Mouse (Mus musculus) MEL (cell line): ENCODE measurements around the gene Klhl26. TPM values are rescaled to one million over a fixed set of nuclear protein-coding genes. Genes with fewer than 3 reads are reported as not detected.

Source experiments
- DNase-seq: peaks from one replicate; pipeline ENCODE4 v3.0.0; 2011; ENCODE audit warnings: low read depth, low spot score
- H3K27ac ChIP-seq: 2 replicates; pipeline ENCODE4 v1.5.1; 2012; ENCODE audit warnings: low read depth, mild to moderate bottlenecking, control low read depth, low read length, moderate library complexity; ENCODE audit not compliant: control insufficient read depth
- H3K27me3 ChIP-seq, 2 experiments: fragments of 150-350 bp in 1 of 2; sonication (generic) in 1 of 2; 2 replicates each; pipeline ENCODE4 v1.6.1; 2012; ENCODE audit warnings: low read length in 2 of 2, mild to moderate bottlenecking in 2 of 2, improper control_type of control experiment in 1 of 2, moderate library complexity in 1 of 2; ENCODE audit not compliant: insufficient read depth in 2 of 2, control insufficient read depth in 1 of 2
- H3K36me3 ChIP-seq, 2 experiments: 2 replicates each; pipeline ENCODE4 v1.6.1; 2012 to 2014; ENCODE audit warnings: low read length in 2 of 2, improper control_type of control experiment in 1 of 2, inconsistent platforms in 1 of 2, mild to moderate bottlenecking in 1 of 2; ENCODE audit not compliant: insufficient read depth in 2 of 2, control insufficient read depth in 1 of 2
- H3K4me1 ChIP-seq, 2 experiments: fragments of 150-350 bp in 1 of 2; sonication (generic) in 1 of 2; 2 replicates each; pipeline ENCODE4 v1.6.1; 2012; ENCODE audit warnings: low read length in 2 of 2, improper control_type of control experiment in 1 of 2, mild to moderate bottlenecking in 1 of 2; ENCODE audit not compliant: insufficient read depth in 2 of 2, control insufficient read depth in 1 of 2
- H3K4me3 ChIP-seq, 2 experiments: fragments of 150-350 bp in 1 of 2; sonication (generic) in 1 of 2; 2 replicates each; pipeline ENCODE4 v1.5.1; 2012; ENCODE audit warnings: low read depth in 2 of 2, low read length in 2 of 2, mild to moderate bottlenecking in 2 of 2, moderate library complexity in 2 of 2, control low read depth in 1 of 2, improper control_type of control experiment in 1 of 2; ENCODE audit not compliant: control insufficient read depth in 1 of 2, insufficient read depth in 1 of 2
- H3K79me2 ChIP-seq: 2 replicates; pipeline ENCODE4 v1.6.1; 2012; ENCODE audit warnings: mild to moderate bottlenecking, low read length, moderate library complexity; ENCODE audit not compliant: control insufficient read depth, poor library complexity, insufficient read depth
- H3K9ac ChIP-seq: 2 replicates; pipeline ENCODE4 v1.6.1; 2012; ENCODE audit warnings: low read depth, mild to moderate bottlenecking, control low read depth, low read length, moderate library complexity; ENCODE audit not compliant: control insufficient read depth, poor library complexity, severe bottlenecking
- H3K9me3 ChIP-seq: fragments of 150-350 bp; sonication (generic); replicated peaks from 2 replicates; pipeline ENCODE4 v1.6.1; 2012; ENCODE audit warnings: mild to moderate bottlenecking, low read length, improper control_type of control experiment, moderate library complexity; ENCODE audit not compliant: insufficient read depth
- BHLHE40 ChIP-seq: IDR thresholded peaks from 2 replicates; pipeline ENCODE4 v1.6.1; 2012; ENCODE audit warnings: low read depth, mild to moderate bottlenecking, inconsistent platforms, low read length, improper control_type of control experiment, borderline replicate concordance
- CHD1 ChIP-seq: IDR thresholded peaks from 2 replicates; pipeline ENCODE4 v1.6.1; 2012; ENCODE audit warnings: low read depth, mild to moderate bottlenecking, inconsistent platforms, low read length, improper control_type of control experiment
- CHD2 ChIP-seq: IDR thresholded peaks from 2 replicates; pipeline ENCODE4 v1.6.1; 2011; ENCODE audit warnings: low read length, improper control_type of control experiment
- GABPA ChIP-seq: IDR thresholded peaks from 2 replicates; pipeline ENCODE4 v1.6.1; 2012; ENCODE audit warnings: low read depth, mild to moderate bottlenecking, inconsistent platforms, low read length, improper control_type of control experiment, moderate library complexity
- MAFK ChIP-seq: IDR thresholded peaks from 2 replicates; pipeline ENCODE4 v1.6.1; 2011; ENCODE audit warnings: low read depth, mild to moderate bottlenecking, low read length, improper control_type of control experiment, borderline replicate concordance
- MYB ChIP-seq: IDR thresholded peaks from 2 replicates; pipeline ENCODE4 v1.6.1; 2011; ENCODE audit warnings: mild to moderate bottlenecking, low read depth, low read length, improper control_type of control experiment
- MYC ChIP-seq: IDR thresholded peaks from 2 replicates; pipeline ENCODE4 v1.6.1; 2011; ENCODE audit warnings: low read depth, mild to moderate bottlenecking, low read length, improper control_type of control experiment, moderate library complexity
- POLR2A ChIP-seq, 2 experiments: IDR thresholded peaks; 2 replicates each; pipeline ENCODE4 v1.6.1; 2011 to 2012; ENCODE audit warnings: low read length in 2 of 2, mild to moderate bottlenecking in 2 of 2, control low read depth in 1 of 2, improper control_type of control experiment in 1 of 2, low read depth in 1 of 2, moderate library complexity in 1 of 2; ENCODE audit not compliant: control insufficient read depth in 1 of 2, insufficient read depth in 1 of 2, poor library complexity in 1 of 2
- POLR2AphosphoS2 ChIP-seq: IDR thresholded peaks from 2 replicates; pipeline ENCODE4 v1.6.1; 2011; ENCODE audit warnings: low read length, improper control_type of control experiment
- POLR2AphosphoS5 ChIP-seq: IDR thresholded peaks from 2 replicates; pipeline ENCODE4 v1.6.1; 2012; ENCODE audit warnings: low read depth, borderline replicate concordance, mild to moderate bottlenecking, inconsistent platforms, low read length, moderate library complexity, mixed read lengths
- RAD21 ChIP-seq: IDR thresholded peaks from 2 replicates; pipeline ENCODE4 v1.6.1; 2011; ENCODE audit warnings: mild to moderate bottlenecking, low read depth, low read length, improper control_type of control experiment
- RCOR1 ChIP-seq: IDR thresholded peaks from 2 replicates; pipeline ENCODE4 v1.6.1; 2012; ENCODE audit warnings: low read depth, mild to moderate bottlenecking, inconsistent platforms, low read length, improper control_type of control experiment
- USF2 ChIP-seq, 2 experiments: IDR thresholded peaks; 2 replicates each; pipeline ENCODE4 v1.6.1; 2011 to 2012; ENCODE audit warnings: improper control_type of control experiment in 2 of 2, low read length in 2 of 2, borderline replicate concordance in 1 of 2, inconsistent platforms in 1 of 2, low read depth in 1 of 2, mild to moderate bottlenecking in 1 of 2; ENCODE audit not compliant: insufficient read depth in 1 of 2
- polyA plus RNA-seq, 2 experiments: library from polyadenylated mRNA; stranded (reverse) in 1 of 2; unstranded in 1 of 2; fragments of >175 nt in 1 of 2; fragments of >200 nt in 1 of 2; gene quantifications; 2 replicates each; pipeline versions ENCODE4 v1.2.1 to v1.2.4; 2012; ENCODE audit warnings: low replicate concordance in 2 of 2, low read depth in 1 of 2; ENCODE audit not compliant: insufficient read length in 2 of 2, insufficient read depth in 1 of 2, missing spikeins in 1 of 2
- total RNA-seq: library from RNA; depleted of rRNA; stranded (reverse); fragments of 300-350 nt; gene quantifications from 2 replicates; pipeline ENCODE4 v1.2.3, GENCODE M21; 2012

Klhl26 gene
- total and polyA plus RNA-seq, 3 experiments = 8.0 to 11.4 TPM; not detected in 1

DNA sequence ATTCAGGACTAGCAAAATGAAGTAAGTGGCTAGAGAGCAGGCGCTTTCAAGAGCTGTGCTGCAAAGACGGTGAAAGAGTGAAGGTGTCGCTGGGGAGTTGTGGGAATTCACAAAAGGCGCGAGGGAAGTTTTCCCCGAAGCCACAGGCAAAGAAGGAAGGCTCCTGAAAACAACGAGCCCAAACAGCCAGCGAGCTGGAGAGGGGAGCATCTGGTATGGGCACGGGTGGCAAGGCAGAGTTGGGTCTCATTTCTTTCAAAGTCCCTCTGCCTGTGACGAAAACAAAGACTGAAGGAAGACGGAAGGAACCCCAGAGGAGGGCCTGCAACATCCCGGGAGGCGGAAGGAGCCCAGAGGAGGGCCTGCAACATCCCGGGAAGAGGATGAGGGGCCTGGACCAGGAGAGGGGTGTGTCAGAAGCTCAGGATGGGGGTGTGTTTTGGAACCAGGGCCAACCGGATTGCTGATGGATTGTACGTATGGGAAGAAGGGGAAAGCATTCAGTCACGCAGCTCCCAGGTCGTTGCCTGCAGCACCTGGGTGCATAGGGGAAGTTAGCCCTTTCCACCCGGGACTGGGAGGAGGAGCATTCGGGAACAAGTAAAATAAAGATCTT is 14.2 kb upstream of the Klhl26 start:
- no peak for TF ChIP-seq POLR2AphosphoS5
- TF ChIP-seq, all 39 proteins: peak for 0
- H3K79me2 ChIP-seq = no peaks in the 10 kb centered on the region
- H3K4me1 ChIP-seq = no peaks in the 10 kb centered on the region
- no peaks in the 10 kb centered on the region for H3K9me3 ChIP-seq
- no peak overlapping the region for H3K4me3 ChIP-seq
- DNase-seq = no peak
- H3K27me3 ChIP-seq = no peaks in the 10 kb centered on the region
- no peak overlapping the region for H3K9ac ChIP-seq
- H3K36me3 ChIP-seq = no peaks in the 10 kb centered on the region
- H3K27ac ChIP-seq = no peak overlapping the region

DNA sequence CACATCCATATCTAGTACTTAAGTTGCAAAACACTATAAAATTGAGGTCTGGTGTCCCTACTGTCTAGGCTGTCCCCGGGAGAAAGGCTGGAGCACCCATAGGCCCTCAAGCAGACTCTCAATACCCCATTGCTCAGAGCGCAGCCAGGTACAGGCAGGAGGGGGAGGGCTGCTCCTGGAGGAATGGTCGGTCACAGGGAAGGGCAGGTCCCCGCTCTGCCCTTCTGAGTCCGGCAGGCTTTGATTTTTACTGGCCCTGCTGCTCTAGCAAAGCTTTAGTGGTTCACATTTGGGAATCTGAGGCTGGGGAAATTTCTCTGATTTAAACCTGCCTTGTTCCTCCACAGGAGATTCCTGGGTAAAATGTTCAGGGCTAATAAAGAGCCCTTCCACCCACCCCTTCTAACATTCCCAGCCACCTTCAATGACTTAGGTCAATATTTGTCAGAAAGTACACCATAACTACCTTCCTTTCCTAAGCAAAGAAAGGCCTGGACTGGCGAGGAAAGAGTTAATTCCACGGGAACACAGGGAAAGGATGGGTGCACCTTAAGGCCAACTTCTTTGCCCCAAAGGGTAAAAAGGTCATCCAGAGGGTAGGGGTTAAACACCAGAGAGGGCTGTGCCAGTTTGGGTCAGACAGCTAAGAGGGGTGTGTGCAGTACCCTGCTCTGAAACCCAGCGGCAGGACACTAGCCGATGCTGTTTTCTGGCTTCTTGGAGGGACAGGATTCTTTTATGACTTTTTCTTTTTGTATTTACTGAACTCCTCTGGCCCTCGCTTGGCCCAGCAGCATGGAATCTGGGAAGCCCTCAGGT is 13.5 kb upstream of the Klhl26 start:
- H3K27ac ChIP-seq = no peak overlapping the region
- no peaks in the 10 kb centered on the region; a peak in 1 of 4 replicates for H3K27me3 ChIP-seq
- H3K4me1 ChIP-seq = no peaks in the 10 kb centered on the region
- no peak overlapping the region for H3K4me3 ChIP-seq
- TF ChIP-seq CHD1 (no peak), POLR2AphosphoS2 (no peak), MYC (no peak), RCOR1 (no peak), MYB (no peak), GABPA (no peak), MAFK (no peak), USF2 (IDR thresholded peaks at IDR 0.05; ENCODE audit: borderline replicate concordance in 1 of 2, insufficient read depth in 1 of 2, low read depth in 1 of 2, low read length in 2 of 2) (no peak), RAD21 (no peak), BHLHE40 (no peak)
- H3K9me3 ChIP-seq = no peaks in the 10 kb centered on the region
- DNase-seq = no peak
- no peaks in the 10 kb centered on the region for H3K36me3 ChIP-seq
- no peak overlapping the region for H3K9ac ChIP-seq
- H3K79me2 ChIP-seq = no peaks in the 10 kb centered on the region

DNA sequence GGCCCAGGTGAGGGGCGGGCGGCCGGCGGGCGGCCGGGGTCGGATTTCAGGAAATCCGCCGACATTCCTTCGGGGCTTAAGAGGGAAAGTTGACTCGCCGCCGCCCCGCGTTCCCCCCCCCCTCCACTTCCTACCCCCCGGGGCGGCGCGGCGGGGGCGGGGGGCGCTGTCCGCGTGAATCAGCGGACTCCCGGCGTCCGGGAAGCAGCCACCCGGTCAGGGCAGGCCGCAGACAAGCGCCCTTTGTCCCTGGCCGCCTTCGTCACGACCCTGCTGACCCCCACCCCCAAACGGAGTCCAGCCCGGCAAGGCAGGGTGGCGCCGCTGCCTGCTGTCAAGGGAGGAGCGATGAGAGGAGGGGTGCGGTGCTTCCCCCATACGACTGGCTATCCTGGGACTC is 12.8 kb upstream of the Klhl26 start:
- TF ChIP-seq POLR2A (IDR thresholded peaks at IDR 0.05; ENCODE audit: control insufficient read depth in 1 of 2, insufficient read depth in 1 of 2, low read depth in 1 of 2, low read length in 2 of 2, poor library complexity in 1 of 2) (no peak), POLR2AphosphoS5 (no peak), CHD2 (no peak)
- no peak overlapping the region for H3K4me3 ChIP-seq
- no peaks in the 10 kb centered on the region for H3K9me3 ChIP-seq

More for the DNA sequence above, 12.8 kb upstream of the Klhl26 start:
- no peaks in the 10 kb centered on the region for H3K36me3 ChIP-seq
- no peaks in the 10 kb centered on the region; a peak in 1 of 4 replicates for H3K27me3 ChIP-seq
- DNase-seq = no peak
- H3K27ac ChIP-seq = no peak overlapping the region
- no peaks in the 10 kb centered on the region for H3K4me1 ChIP-seq
- no peak overlapping the region for H3K9ac ChIP-seq
- H3K79me2 ChIP-seq = no peaks in the 10 kb centered on the region
